Mouse (Mus musculus) kidney, postnatal 4 days (tissue): Measurements from ENCODE around the gene Tbc1d1.

Experiments used
- DNase-seq, 2 experiments: peaks; one replicate each; pipeline ENCODE4 v3.0.0; 2021; ENCODE audit warnings: mixed read lengths in 2 of 2

The Tbc1d1 gene

GRCm38 (mm10) chr5:64391346-64391745 is 235.2 kb downstream of the Tbc1d1 start:
- no peak for DNase-seq

- no peak for DNase-seq
Measured at GRCm38 (mm10) chr5:64392426-64393020, 236.4 kb downstream of the Tbc1d1 start.

- no peak for DNase-seq
Measured at GRCm38 (mm10) chr5:64393530-64393929, 237.4 kb downstream of the Tbc1d1 start.

GRCm38 (mm10) chr5:64398155-64398554 is 242.1 kb downstream of the Tbc1d1 start:
- DNase-seq, result no peak

DNA sequence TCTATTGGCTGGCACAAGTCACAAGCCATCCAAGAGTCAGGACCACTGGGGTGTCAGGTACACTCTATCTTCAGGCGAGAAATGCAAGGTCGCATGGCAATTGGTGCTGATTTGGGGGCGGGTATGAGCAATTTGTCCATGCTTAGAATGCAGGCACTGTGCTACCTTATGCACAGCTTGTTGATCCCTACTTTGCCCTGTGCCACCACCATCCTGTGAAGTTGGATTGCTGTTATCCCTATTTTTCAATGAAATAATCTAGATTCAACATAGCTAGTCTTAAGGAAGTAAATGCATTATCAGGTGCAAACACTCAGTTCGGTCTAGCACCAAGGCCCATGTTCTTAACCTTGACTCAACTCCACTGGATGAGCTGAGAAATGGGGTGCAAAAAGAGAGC is 244.6 kb downstream of the Tbc1d1 start:
- no peak for DNase-seq
